Mouse (Mus musculus): Measurements from ENCODE around the gene Ocm.
A peak's percentile ranks its signal among the peaks of the same experiment; 100 is the strongest.

The Ocm gene

DNA sequence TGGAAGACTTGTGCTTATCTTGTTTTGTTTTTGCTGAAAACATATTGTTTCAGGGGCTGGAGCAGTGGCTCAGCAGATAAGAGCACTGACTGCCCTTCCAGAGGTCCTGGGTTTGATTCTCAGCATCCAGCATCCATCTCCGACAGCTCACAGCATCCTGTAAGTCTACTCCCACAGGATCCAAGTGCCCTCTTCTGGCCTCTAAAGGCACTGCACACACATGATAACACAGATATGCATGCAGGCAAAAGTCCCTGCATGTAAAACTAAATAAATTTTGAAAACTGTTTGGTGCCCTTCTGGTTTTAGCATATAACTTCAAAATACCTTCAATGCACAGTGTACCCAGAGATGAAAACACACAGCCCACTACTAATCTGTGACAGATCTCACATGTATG, 27.1 kb downstream of the Ocm start:
- DNase-seq: no peak

DNA sequence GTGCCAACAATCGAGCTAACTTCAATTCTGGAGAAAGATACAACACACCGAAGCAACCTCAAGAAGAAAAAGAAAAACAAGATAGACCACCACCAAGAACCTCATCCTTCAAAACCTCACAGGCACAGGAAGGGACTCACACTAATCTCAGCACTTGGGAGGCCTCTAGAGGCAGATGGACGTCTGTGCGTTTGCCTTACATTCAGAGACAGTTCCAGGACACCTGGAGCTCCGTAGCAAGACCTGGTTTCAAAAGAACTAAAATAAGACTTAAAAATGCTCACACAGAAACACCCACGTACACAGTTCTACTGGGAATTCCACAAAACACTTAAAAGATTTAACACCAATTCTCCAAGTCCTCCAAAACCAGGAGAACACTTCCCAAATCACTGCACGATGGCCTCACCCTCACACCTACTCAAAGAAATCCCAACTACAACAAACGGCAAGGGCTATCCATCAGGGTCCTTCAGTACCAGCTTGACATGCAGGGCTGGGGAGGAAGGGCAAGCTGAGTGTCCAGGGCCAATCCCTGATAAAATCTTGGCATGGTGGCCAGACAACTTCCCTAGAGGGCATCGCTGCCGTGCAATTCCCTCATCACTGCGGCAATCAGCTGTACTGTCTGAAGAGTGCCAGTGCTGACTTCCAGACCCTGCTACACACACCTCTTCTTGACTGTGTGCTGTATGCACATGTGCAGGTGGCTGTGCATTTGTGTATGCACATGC, 31.7 kb downstream of the Ocm start:
- no peak for DNase-seq

DNA sequence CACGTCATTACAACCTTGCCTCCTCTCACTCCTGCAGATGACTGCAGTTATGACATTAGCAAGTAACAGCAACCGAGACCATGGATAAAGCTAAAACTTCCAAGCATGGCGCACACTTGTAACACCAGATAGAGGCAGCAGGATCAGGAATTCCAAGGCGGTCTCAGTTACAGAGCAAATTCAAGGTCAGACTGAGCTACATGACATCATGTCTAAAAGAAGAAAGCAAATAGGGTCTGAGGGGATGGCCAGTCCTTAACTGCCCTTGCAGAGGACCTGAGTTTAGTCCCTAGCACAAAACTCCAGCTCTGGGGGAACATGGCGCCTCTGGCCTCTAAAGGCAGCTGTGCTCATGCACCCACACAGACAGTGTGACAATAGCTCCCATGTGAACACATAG, 32.6 kb downstream of the Ocm start:
- DNase-seq: no peak

DNA sequence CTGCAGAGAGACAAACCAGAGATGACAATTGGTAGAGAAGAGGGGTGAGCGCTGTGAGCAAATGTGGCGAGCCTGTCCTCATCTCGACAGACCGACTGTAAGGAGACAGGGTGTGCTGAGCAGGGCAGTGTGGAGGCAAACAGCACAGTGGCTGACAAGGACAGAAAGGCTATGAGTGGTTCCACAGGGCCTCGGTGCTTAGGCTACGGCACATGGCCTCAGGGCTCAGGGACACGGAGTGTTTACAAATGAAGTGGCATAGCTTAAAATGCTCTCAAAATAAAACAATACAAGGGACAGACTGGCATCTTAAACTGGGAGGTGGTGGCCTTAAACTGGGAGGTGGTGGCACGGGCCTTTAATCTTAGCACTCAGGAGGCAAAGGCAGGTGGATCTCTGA, 33.2 kb downstream of the Ocm start:
- DNase-seq: no peak

DNA sequence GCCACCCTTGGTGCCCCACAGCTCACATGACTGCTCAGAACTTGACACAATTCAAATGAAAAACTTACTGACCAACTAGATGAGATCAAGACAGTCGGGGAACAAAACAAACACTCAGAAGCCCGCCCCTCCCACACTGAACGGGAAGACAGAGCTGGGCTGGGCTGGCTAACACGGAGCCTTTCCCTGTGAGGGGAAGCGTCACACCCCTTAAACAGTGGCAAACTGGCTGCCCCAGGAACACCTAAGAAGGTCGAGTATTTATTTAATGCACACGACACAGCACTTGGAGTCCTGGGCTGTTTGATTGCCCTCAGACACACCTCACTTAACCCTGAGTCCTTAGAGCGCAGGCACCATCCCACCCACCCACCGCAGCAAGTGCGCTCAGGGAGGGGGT, 33.8 kb downstream of the Ocm start:
- DNase-seq: no peak

GRCm38 (mm10) chr5:143990086-143990485, 36.4 kb downstream of the Ocm start:
- DNase-seq: no peak

- DNase-seq: no peak
Observed at GRCm38 (mm10) chr5:143989046-143989445, 37.4 kb downstream of the Ocm start.

DNA sequence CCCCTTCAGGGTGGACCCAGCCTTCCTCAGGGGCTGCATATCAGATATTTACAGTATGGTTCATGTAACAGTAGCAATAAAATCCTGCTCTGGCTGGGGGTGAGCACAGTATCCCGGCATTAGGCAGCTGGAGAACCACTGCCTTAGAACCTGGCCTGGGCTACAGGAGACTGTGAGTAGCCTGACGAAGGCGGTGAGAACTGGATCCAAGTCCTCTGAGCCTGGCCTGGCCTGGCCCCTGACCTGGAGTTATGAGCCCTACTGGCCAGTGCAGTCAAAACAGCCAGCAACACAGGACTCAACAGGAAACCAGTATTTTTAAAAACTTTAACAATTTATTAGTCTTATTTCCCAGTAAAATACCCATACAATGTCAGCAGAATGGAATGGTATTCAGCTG, 38.9 kb downstream of the Ocm start:
- no peak for DNase-seq

DNA sequence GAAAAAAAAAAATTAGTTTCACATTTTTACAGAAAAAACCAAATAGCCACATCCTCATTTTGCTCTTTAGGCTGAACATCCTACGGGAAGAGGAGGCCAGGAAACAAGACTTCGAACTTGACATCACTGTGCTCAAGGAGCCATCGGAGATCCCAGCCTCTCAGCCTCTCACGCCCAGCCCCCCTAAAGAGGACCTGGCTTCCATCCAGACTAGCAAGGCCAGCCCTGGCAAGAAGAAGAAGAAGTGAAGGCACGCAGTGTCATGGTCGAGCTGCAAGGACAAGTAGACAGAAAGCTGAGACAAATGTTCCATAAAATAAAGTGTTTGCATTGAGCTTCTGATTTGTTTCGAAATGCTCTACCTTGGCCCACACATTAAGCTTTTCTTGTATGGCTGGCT, 41.1 kb downstream of the Ocm start:
- DNase-seq: no peak

- DNase-seq: no peak
Observed at GRCm38 (mm10) chr5:143982361-143982760, 44.1 kb downstream of the Ocm start.

DNA sequence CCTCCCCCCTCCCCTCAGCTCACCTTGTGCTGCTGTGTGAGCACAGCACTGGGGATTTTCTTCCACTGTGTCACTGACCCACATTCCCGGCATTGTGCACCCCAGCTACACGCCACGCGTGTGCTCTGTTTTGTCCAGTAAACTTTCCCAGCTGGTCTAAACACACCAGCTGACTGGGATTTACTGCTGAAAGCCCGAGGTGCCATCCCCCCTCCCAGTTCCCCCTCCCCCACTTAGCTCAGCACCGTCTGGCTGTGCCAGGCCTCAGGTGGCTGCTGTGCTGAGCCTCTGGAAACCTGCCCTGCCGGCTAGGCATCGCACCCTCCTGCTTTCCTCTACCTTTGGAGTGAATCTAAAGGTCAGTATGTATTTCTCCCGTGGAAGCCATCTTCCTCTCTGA, 45.6 kb downstream of the Ocm start:
- no peak for DNase-seq

- no peak for DNase-seq
Observed at GRCm38 (mm10) chr5:143976726-143977431, 49.6 kb downstream of the Ocm start.

DNA sequence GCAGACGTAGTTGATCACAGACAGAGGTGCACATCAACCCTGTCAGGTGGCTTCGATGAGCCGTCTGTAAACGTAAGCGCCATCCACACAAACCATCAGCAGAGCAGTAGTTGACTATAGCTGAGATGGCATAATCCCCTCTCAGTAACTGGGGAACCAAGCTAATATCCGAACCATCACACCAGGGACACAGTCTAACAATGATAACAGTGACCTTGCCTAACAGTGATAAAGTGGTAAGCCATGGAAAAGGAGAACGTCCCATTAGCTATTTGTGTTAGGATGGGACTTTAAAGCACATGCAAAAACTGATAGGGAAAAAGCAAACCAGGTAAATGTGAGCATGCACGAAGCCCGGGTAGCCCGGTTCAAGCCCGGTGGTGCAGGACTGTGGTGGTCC, 50.2 kb downstream of the Ocm start:
- no peak for DNase-seq

DNA sequence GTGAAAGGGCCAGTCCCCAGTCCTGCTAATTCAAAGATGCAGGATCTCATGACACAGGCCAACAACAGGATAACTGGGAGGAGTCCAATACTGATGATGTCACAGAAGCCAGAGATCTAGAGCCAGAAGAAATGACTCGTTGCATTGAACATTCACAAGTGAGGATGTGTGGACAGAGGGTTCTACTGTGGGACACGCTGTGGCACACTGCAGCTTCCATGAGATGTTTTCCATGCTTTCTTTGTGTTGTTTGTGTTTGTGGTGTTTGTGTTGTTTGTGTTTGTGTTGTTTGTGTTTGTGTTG, 50.9 kb downstream of the Ocm start:
- DNase-seq: no peak

DNA sequence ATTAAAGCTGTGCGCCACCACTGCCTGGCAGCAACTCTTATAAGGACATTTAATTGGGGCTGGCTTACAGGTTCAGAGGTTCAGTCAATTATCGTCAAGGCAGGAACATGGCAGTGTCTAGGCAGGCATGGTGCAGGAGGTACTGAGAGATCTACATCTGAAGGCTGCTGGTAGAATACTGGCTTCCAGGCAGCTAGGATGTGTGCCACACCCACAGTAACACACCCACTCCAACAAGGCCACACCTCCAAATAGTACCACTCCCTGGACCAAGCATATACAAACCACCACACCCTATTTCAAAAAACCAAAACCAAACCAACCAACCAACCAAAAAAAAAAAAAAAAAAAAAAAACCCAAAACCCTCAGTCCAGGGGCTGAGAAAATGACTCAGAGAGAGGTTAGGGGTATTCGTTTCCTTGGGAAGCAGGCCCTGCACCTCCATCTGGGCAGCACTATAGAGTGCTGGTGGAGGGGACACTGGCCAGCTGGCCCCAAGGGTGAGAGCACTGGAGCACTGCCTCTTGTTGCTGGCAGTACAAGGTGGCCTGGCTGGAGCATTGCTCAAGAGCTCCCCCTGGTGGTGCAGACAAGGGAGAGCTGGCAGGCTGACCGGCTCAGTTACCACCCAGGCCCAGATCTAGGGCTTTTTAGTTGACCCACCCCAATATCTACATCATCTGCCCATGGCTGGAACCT, 51.4 kb downstream of the Ocm start:
- DNase-seq: peak; percentile 56

DNA sequence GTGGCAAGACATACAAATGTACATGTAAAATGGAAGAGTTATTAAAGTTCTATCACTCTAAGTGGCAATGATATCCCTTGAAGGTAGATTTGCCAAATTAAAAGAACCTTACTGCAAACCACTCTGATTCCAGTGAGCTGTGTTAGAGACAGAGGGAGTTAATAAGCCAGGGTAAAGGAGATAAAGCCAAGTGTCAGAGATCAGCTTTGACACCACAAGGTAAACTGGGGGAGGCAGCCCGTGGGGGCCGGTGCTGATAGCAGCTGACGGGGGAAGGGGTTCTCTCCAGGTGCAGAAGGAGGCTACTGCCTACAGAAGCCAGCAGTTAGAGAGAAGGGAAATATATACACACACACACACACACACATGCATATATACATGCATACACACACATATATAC, 53.8 kb downstream of the Ocm start:
- DNase-seq: no peak

Measured in right cerebral cortex, postnatal 14 days (tissue).